Mouse (Mus musculus): ENCODE results near the gene Cldn12.
A peak's percentile ranks its signal among the peaks of the same experiment; 100 is the strongest.

The Cldn12 gene

GRCm38 (mm10) chr5:5514196-5515076 lies at the start of gene Cldn12:
Gene Cldn12 (minus strand): TSS chr5:5514958.
- DNase-seq (ENCODE audit: low spot score) = peak; percentile 99

DNA sequence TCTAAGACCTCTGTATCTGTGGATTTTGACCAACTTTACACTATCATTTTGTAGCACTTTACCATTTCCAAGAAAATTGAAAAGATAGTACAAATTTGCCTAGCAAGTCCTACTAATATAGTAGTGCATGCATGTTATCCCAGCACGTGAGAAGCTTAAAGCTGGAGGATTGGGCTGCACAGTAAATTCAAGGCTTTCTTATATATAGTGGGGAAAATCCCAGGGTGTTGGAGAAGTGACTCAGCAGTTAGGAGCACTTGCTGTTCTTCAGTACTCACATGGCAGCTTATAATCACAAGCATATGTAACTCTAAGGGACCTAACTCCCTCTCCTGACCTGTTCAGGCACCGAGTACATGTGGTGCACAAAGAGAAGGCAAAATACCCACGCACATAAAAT lies 47.7 kb upstream of the Cldn12 start:
- DNase-seq (ENCODE audit: low spot score) = no peak

- DNase-seq (ENCODE audit: low spot score) = no peak
Measured at GRCm38 (mm10) chr5:5561041-5561706, 46.4 kb upstream of the Cldn12 start.

DNA sequence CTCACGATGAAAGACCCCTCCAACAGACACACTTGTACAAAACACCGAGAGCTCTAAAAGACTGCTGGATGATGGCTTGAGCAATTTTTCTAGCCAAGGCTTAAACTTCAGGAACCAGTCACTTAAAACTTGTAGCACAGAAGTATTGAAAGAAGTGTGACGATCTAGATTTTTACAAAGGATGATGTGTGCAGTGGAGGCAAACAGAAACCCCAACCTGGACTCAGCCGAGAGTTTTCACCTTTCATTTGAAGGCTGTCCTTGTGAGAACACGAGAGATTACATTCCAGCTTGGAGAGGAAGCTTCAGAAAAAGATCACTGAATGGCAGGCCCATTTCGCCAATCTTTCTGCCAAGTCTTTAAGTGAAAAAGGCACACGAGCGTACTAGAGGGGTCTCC lies 45.0 kb upstream of the Cldn12 start:
- DNase-seq (ENCODE audit: low spot score) = no peak

DNA sequence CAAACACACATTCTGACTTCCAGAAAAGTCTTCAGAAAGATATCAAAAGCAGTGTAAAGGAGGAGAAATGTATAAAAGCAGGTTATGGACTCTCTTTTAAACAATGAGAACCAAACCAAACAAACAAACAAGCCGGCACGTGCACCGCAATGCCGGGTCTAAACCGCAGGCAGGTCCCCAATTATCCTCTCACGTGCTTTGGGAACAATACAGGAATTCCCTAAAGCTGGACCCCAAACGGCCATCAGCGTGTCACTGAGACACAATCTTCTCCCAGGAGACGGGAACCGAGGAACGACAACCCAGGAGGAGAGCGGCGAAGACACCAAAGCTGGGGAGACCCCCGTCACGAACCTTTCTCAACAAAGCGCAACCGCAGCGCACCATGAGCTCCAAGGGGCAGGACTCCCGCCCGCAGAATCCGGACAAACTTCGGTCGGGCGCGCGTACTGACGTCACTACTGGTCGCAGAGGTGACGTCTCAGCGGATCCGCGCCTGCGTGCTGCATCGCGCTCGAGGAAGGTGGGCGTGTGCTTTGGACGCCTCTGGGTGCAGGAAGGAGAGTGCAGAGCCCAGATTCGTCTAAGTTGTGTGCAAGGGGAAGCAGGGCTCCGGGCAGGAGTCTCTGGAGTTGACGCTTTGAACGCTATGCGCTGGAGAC lies 44.5 kb upstream of the Cldn12 start, which contains the start of gene Gtpbp10:
TSS of gene Gtpbp10 (minus strand) at position 460 of the 662 bp plus-strand sequence.
- peak; percentile 87 for DNase-seq (ENCODE audit: low spot score)

DNA sequence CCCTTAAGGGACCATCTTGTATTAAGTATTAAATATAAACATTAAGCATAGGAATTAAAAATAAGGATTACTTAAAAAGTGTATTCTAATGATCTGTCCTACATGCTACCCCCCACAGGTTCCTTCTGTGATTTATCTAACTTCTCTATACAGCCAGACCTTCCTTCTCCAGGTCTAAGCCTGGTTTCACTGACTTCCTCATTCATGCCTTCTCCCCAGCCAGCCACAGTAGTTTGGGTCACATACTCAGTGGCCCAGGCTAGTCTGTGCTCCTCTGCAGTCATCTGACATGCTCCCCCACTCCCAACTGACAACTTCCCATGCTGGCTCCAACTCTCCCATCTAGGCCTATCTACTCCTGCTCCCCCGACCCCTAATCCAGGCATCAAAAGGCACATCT lies 36.4 kb upstream of the Cldn12 start:
- DNase-seq (ENCODE audit: low spot score) = no peak

DNA sequence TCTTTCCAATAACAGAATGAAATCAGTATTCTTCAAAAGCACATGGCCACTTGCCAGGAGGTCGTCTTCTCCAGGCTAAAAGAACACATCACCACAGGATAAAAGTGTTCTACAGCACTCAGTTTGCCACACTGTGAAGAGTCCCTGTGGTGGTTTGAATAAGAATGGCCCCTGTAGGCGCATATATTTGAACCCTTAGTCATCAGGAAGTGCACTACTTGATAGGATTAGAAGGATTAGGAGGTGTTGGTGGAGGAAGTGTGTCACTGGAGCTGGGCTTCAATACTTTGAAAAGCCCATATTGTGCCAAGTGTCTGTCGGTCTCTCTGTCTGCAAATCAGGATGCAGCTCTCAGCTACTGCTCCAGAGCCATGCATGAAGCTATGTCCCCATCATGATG lies 25.6 kb upstream of the Cldn12 start:
- DNase-seq (ENCODE audit: low spot score) = no peak

GRCm38 (mm10) chr5:5539771-5540170 lies 25.0 kb upstream of the Cldn12 start:
- no peak for DNase-seq (ENCODE audit: low spot score)

DNA sequence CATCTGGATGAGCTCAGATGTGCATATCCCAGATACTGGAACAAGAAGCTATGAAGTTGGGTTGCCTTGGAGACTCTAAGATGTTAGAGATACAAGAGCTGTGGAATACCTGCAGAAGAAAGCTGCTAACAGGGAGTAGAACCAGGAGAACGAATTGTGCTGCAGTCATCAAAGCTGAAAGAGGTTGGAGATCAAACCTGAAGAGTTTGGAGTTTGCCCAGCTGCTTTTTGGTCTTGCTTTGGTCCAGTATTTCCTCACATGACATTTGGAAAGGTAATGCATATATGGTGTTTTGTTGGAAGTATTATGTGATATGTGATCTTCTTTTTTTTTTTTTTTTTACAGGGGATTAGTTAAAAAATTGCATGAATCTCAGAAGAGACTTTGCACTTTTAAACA lies 21.4 kb upstream of the Cldn12 start:
- DNase-seq (ENCODE audit: low spot score) = no peak

- no peak for DNase-seq (ENCODE audit: low spot score)
Measured at GRCm38 (mm10) chr5:5533656-5534420, 19.1 kb upstream of the Cldn12 start.

DNA sequence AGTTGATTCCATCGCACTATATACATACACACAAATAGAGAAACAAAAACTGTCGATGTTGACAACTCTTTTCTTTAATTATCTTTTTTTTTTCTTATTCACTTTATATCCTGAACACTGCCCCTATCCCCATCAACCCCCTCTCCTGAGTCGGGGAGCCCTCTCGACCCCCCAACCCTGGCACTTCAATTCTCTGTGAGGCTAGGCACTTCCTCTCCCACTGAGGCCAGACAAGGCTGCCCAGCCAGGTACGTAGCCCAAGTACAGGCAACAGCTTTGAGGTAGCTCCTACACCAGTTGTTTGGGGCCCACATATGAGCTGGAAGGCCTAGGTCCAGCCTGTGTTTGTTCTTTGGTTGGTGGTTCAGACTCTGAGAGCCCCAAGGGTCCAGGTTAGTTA lies 653 bp upstream of the Cldn12 start:
- DNase-seq (ENCODE audit: low spot score) = no peak

DNA sequence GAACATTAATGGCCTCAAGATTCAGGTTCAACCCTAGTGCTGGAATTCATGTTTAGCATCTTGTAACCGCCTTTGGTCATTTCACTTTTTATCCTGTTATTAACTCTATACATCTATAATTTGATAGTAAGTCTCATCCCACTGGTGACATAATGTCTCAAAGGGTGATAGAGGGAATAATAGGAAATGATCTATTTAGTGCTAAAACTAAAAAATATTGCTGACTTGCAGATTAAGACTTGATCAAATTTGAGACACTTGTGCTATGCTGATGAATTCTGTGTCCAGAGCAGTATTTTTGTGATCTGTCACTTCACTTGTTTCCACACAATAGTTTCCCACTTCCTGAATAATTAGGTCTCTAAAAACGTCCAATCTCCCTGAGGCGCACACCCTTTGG lies 3.4 kb downstream of the Cldn12 start:
- DNase-seq (ENCODE audit: low spot score) = no peak

GRCm38 (mm10) chr5:5510989-5511388 lies 3.8 kb downstream of the Cldn12 start:
- DNase-seq (ENCODE audit: low spot score) = no peak

GRCm38 (mm10) chr5:5510304-5510887 lies 4.4 kb downstream of the Cldn12 start:
- DNase-seq (ENCODE audit: low spot score) = no peak

DNA sequence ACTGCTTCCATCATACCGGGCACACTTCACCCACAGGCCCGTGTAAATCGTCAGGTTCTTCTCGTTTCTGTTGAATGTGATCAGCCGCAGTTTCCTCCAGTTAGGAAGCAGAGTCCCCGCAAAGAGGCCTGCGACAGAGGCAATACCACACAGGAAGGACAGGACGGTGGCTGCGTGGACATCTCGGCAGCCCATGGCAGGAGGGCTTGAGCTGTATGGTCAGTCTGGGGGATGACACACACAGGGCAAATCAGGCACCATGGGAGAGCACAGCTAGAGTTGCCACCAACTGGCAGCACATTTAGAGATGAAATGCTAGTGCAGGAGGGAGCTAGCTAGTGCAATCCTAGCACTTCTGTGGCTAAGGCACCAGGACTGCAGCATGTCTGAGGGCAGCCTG lies 6.5 kb downstream of the Cldn12 start:
- DNase-seq (ENCODE audit: low spot score) = no peak

GRCm38 (mm10) chr5:5507701-5508225 lies 7.0 kb downstream of the Cldn12 start:
- peak; percentile 65 for DNase-seq (ENCODE audit: low spot score)

DNA sequence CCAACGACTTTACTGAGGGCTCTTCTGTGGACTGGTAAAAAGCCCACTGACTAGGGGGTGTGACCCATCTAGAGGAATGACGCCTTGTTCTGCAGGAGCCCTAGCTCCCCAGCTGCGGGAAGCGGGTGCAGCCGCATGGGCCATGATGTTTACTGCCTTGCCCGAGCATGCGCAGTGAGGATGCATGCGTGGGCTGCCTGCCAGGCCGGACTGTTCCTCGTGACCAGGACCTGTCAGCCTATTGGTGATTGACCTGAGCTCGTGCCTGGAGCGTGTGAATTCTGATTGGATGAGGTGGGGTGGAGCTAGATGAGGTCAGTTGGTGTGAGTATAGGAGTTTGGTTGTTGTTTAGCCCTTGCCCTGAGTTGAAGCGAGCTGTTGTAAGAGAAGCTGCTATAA lies 10.3 kb downstream of the Cldn12 start:
- DNase-seq (ENCODE audit: low spot score) = no peak

GRCm38 (mm10) chr5:5503381-5503780 lies 11.4 kb downstream of the Cldn12 start:
- DNase-seq (ENCODE audit: low spot score) = peak; percentile 95

DNA sequence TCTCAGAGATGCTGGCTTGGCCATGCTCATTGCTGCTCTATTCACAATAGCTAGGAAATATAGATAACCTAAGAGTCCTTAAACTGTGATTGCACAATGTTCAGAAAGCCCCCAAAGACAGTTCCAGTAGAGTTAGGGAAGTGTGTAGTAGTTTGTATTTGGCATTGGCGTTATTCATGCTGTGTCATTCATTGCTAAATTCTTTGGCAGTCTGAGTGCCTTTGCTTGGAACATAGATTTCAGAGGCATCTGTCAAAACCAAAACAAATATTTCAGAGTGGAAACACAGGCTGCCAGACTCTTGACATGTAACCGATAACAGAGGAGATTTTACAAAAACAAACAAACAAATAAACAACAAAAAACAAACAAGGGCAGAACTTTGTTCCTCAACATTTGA lies 13.2 kb downstream of the Cldn12 start:
- peak; percentile 87 for DNase-seq (ENCODE audit: low spot score)

- no peak for DNase-seq (ENCODE audit: low spot score)
Measured at GRCm38 (mm10) chr5:5496393-5496792, 18.4 kb downstream of the Cldn12 start.

GRCm38 (mm10) chr5:5495042-5495441 lies 19.7 kb downstream of the Cldn12 start:
- no peak for DNase-seq (ENCODE audit: low spot score)

Measured in adipocyte (in vitro differentiated cells).